ENCODE assay signal across 11 mouse cellular contexts in genomic region chr2:132741862-132742347, GRCm38 (mm10). TPM values are rescaled to one million over a fixed set of nuclear protein-coding genes. Genes with fewer than 3 reads are reported as not detected.
DNase-seq lines count a peak whose midpoint lies in the region; ATAC-seq and TF ChIP-seq lines count a peak whose summit lies in the region.
"Had no signal": no experiment of that assay in that cellular context is flagged by ENCODE, and none has a peak within 500 bp of the region (broad histone marks: within the 10 kb centered on the region; RNA-seq: fewer than 3 reads in every experiment).

No protein-coding gene starts in this region.

- H3K9me3 ChIP-seq in forebrain, embryonic 15.5 days: no peaks in the 10 kb centered on the region
- H3K9me3 ChIP-seq: embryonic facial prominence, embryonic 13.5 days; stomach, embryonic 15.5 days had no signal

- H3K4me1 ChIP-seq in forebrain, embryonic 15.5 days: no peaks in the 10 kb centered on the region
- peaks cover 14% of the 10 kb centered on the region for H3K4me1 ChIP-seq in olfactory bulb, adult 2 months (ENCODE audit: control insufficient read depth, insufficient read depth, low read length)
- H3K4me1 ChIP-seq: stomach, embryonic 15.5 days had no signal

- no peaks in the 10 kb centered on the region for H3K27me3 ChIP-seq in forebrain, embryonic 15.5 days
- H3K27me3 ChIP-seq: embryonic facial prominence, embryonic 13.5 days; stomach, embryonic 15.5 days had no signal

- H3K4me2 ChIP-seq in forebrain, embryonic 15.5 days (replicated peaks): no peak overlapping the region
- H3K4me2 ChIP-seq: embryonic facial prominence, embryonic 13.5 days; stomach, embryonic 15.5 days had no signal

- TF ChIP-seq CTCF in olfactory bulb, adult 2 months (IDR thresholded peaks at IDR 0.05; ENCODE audit: insufficient read depth, low read depth, low read length): no peak
- TF ChIP-seq CTCF in gastrocnemius, adult 2 months (IDR thresholded peaks at IDR 0.05): no peak

- DNase-seq in layer of hippocampus, adult 11-12 months (ENCODE audit: low spot score): peak; percentile 74
- DNase-seq in layer of hippocampus, adult 9-10 months (ENCODE audit: low spot score): no peak
- DNase-seq in kidney, postnatal 25 days: peak; percentile 3 to 59
- no peak for DNase-seq in lung, postnatal 36 days
- no peak for DNase-seq in gastrocnemius, adult 2 months

- intact Hi-C loops in gastrocnemius, adult 2 months (cut with DNase I): no loop called here

- 46% methylated on average over 8 of the region's 8 CpGs for WGBS in forebrain, embryonic 15.5 days
- WGBS in olfactory bulb, adult 2 months: 25% methylated on average over 8 of the region's 8 CpGs

- H3K4me3 ChIP-seq in forebrain, embryonic 15.5 days: no peak overlapping the region
- H3K4me3 ChIP-seq in olfactory bulb, adult 2 months (ENCODE audit: insufficient read depth, low read depth, low read length): peak overlapping the region; percentile 1; the same call in 1 of the 2 replicates
- H3K4me3 ChIP-seq in gastrocnemius, adult 2 months: no peak overlapping the region
- H3K4me3 ChIP-seq: embryonic facial prominence, embryonic 13.5 days; stomach, embryonic 15.5 days had no signal

- H3K36me3 ChIP-seq in forebrain, embryonic 15.5 days: no peaks in the 10 kb centered on the region
- H3K36me3 ChIP-seq: embryonic facial prominence, embryonic 13.5 days; stomach, embryonic 15.5 days had no signal

- TF ChIP-seq POLR2A in olfactory bulb, adult 2 months (IDR thresholded peaks at IDR 0.05; ENCODE audit: insufficient read depth, low read depth, low read length): no peak

- no peak overlapping the region for H3K27ac ChIP-seq in forebrain, embryonic 15.5 days (replicated peaks)
- peak overlapping the region; percentile 87 for H3K27ac ChIP-seq in olfactory bulb, adult 2 months (ENCODE audit: insufficient read depth, low read depth, low read length)
- H3K27ac ChIP-seq in gastrocnemius, adult 2 months: no peak overlapping the region
- H3K27ac ChIP-seq: embryonic facial prominence, embryonic 13.5 days; stomach, embryonic 15.5 days had no signal

- H3K9ac ChIP-seq in forebrain, embryonic 15.5 days (replicated peaks): no peak overlapping the region
- H3K9ac ChIP-seq: embryonic facial prominence, embryonic 13.5 days; stomach, embryonic 15.5 days had no signal

- 0 out of 2 replicates have a peak, but pooled peaks have one; percentile 19 for ATAC-seq in forebrain, embryonic 15.5 days (replicated peaks)
- ATAC-seq in inflammation-experienced regulatory T-cells, adult 6 months: no peak

RNA-seq across cellular contexts. Expression of gene Chgb, which starts 39.2 kb away (rescaled TPM):
- 36.3 and 39.4 TPM in 2 replicates for polyA plus RNA-seq in forebrain, embryonic 15.5 days (2015; fragmentation: Nextera tagmentation; extraction: Ambion mirVana)
- polyA plus RNA-seq in olfactory bulb, adult 2 months (2012; ENCODE audit: insufficient read depth, insufficient read length, low replicate concordance, missing spikeins): 149 TPM in 1 of 2 replicates, not detected in the other
- polyA plus RNA-seq in inflammation-experienced regulatory T-cells, adult 6 months (2017; shearing (Covaris generic)): under 1 TPM in 1 of 3 experiments, not detected in 2; 0.28 TPM
- under 1 TPM in 1 of 2 experiments, not detected in 1; 0.18 TPM for total RNA-seq in gastrocnemius, adult 2 months (2021)
- total RNA-seq: hematopoietic stem cell, adult 5-6 weeks had no signal

RNA-seq across cellular contexts. Expression of gene Shld1, which starts 55.2 kb away (rescaled TPM):
- polyA plus RNA-seq in forebrain, embryonic 15.5 days (2015; fragmentation: Nextera tagmentation; extraction: Ambion mirVana): 22.1 and 24.6 TPM in 2 replicates
- polyA plus RNA-seq in olfactory bulb, adult 2 months (2012; ENCODE audit: insufficient read depth, insufficient read length, low replicate concordance, missing spikeins): not detected in 2 replicates
- 10 to 100 TPM; 14.9 to 43.3 (median 35.0) TPM for polyA plus RNA-seq in inflammation-experienced regulatory T-cells, adult 6 months (2017; shearing (Covaris generic))
- total RNA-seq in gastrocnemius, adult 2 months (2021): 1 to 10 TPM; 6.2 to 6.9 TPM

Comparison
In these comparisons a context has a peak if more than half of its experiments do, and no peak if none do; other contexts are left out.
1. DNase-seq: peak in layer of hippocampus, adult 11-12 months (single experiment) and kidney, postnatal 25 days (2 of 2); none in layer of hippocampus, adult 9-10 months (single experiment), lung, postnatal 36 days (single experiment) and gastrocnemius, adult 2 months (single experiment).
2. RNA of gene Chgb, which starts 39.2 kb away (polyA plus RNA-seq): 149 TPM in olfactory bulb, adult 2 months and 36.3 to 39.4 TPM in forebrain, embryonic 15.5 days; 0.28 TPM in inflammation-experienced regulatory T-cells, adult 6 months; every median in the first group is over 10 times any median in the second.
3. RNA of gene Shld1, which starts 55.2 kb away (polyA plus RNA-seq): 14.9 to 43.3 TPM in inflammation-experienced regulatory T-cells, adult 6 months and 22.1 to 24.6 TPM in forebrain, embryonic 15.5 days; not detected in olfactory bulb, adult 2 months; every median in the first group is over 10 times any median in the second.